Mouse (Mus musculus) kidney, postnatal 0 days (tissue): ENCODE results near the gene Elmod3. TPM values are rescaled to one million over a fixed set of nuclear protein-coding genes. Genes with fewer than 3 reads are reported as not detected.

Source experiments
- ATAC-seq: fragments of 200-750 bp; cut with Nextera tagmentation; replicated peaks from 2 replicates; pipeline ENCODE4 v1.8.0; 2017; ENCODE audit warnings: low read depth, moderate number of reproducible peaks, moderate TSS enrichment, moderate library complexity; ENCODE audit not compliant: low FRiP score
- DNase-seq: peaks from one replicate; pipeline ENCODE4 v3.0.0-alpha.2; 2016; ENCODE audit warnings: low spot score
- H3K27ac ChIP-seq: fragments of 300-500 bp; sonication (generic); 2 replicates; pipeline ENCODE4 v1.5.1; 2014; ENCODE audit warnings: mild to moderate bottlenecking
- H3K27me3 ChIP-seq: fragments of 300-500 bp; sonication (generic); 2 replicates; pipeline ENCODE4 v1.6.1; 2014; ENCODE audit warnings: low read length, mixed read lengths; ENCODE audit not compliant: insufficient read depth
- H3K36me3 ChIP-seq: fragments of 300-500 bp; sonication (generic); 2 replicates; pipeline ENCODE4 v1.6.1; 2014; ENCODE audit warnings: low read length, mixed read lengths; ENCODE audit not compliant: insufficient read depth
- H3K4me1 ChIP-seq: fragments of 300-500 bp; sonication (generic); replicated peaks from 2 replicates; pipeline ENCODE4 v1.6.1; 2014; ENCODE audit warnings: antibody characterized with exemption, low read length, mixed read lengths; ENCODE audit not compliant: insufficient read depth
- H3K4me2 ChIP-seq: fragments of 300-500 bp; sonication (generic); 2 replicates; pipeline ENCODE4 v1.6.1; 2014; ENCODE audit warnings: mild to moderate bottlenecking, low read length, moderate library complexity, mixed read lengths
- H3K4me3 ChIP-seq: fragments of 300-500 bp; sonication (generic); replicated peaks from 2 replicates; pipeline ENCODE4 v1.5.1; 2014; ENCODE audit warnings: low read depth, low read length
- H3K9ac ChIP-seq: fragments of 300-500 bp; sonication (generic); 2 replicates; pipeline ENCODE4 v1.6.1; 2014; ENCODE audit warnings: low read depth, low read length
- H3K9me3 ChIP-seq: fragments of 300-500 bp; sonication (generic); replicated peaks from 2 replicates; pipeline ENCODE4 v1.6.1; 2016; ENCODE audit warnings: low read length, inconsistent platforms, mixed read lengths
- CTCF ChIP-seq: IDR thresholded peaks from 2 replicates; pipeline ENCODE4 v1.5.1; 2016; ENCODE audit warnings: antibody characterized with exemption, low read depth, mild to moderate bottlenecking, moderate library complexity
- WGBS: fragments of 180-500 bp; shearing (Covaris S2); extraction: QIAGEN DNeasy Blood & Tissue Kit; methylation state at CpG from one replicate; pipeline ENCODE4 v1.1.7; 2014; 5-methylcytosine and 5-hydroxymethylcytosine counted together
- polyA plus RNA-seq: library from polyadenylated mRNA; unstranded; fragments of >200 nt; fragmentation: Nextera tagmentation; extraction: Ambion mirVana; gene quantifications from 2 replicates; pipeline ENCODE4 v1.2.1, GENCODE M21; 2015

The Elmod3 gene
- polyA plus RNA-seq: 16.2 and 18.1 TPM in 2 replicates

DNA sequence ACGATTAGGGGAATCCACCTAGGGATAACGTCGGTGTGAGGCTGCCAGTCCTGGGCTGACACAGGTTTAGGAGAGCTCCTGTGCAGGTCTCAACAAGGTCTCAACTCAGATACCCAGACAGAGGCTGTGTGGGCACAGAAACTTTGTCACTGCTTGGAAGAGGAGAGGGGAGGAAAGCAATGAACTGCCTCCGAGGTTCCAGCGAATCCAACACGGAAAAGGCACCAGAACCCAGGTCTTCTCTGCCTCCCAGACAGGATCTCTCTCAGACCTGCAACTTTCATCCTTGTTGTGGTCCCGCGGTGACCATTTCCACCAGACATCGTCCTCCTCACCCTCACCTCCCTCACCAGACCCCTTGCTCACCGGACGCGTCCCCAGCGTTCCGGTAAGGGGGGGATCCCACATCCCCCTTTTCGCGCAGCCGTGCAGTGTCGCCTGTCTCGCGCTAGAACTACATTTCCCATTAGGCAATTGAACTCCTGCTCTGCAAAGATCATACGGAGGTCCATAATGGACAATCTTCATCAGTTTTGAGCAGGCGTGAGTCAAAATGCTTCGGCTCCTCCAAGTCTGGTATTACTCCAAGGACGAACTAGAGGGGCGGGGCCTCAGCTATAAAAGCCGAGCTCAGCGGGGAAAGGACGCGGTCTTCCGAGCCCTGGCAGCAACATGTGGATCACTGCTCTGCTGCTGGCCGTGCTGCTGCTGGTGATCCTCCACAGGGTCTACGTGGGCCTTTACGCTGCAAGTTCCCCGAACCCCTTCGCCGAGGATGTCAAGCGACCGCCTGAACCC, at the start of gene Elmod3, which contains the start of gene Retsat:
Gene Elmod3 (minus strand): TSS at position 458 of the 798 bp plus-strand sequence.
Gene Retsat (plus strand): TSS at position 520 of the 798 bp plus-strand sequence.
- DNase-seq (peak; percentile 99), ATAC-seq (peak; percentile 89)
- Histone ChIP-seq H3K27me3 (no peaks in the 10 kb centered on the region), H3K27ac (peak within 1 kb of the TSS; percentile 92), H3K9ac (peak within 1 kb of the TSS; percentile 69), H3K9me3 (no peaks in the 10 kb centered on the region), H3K4me1 (peaks cover 6% of the 10 kb centered on the region), H3K4me3 (peak within 1 kb of the TSS; percentile 54), H3K36me3 (no peaks in the 10 kb centered on the region), H3K4me2 (peak within 1 kb of the TSS; percentile 85)
- no peak for TF ChIP-seq CTCF
- WGBS: 1% methylated on average over 38 of the region's 38 CpGs

- H3K4me3 ChIP-seq: no peak overlapping the region
- no peak overlapping the region for H3K27ac ChIP-seq
- H3K36me3 ChIP-seq: 0 out of 2 replicates have a peak, but pooled peaks cover 3% of the 10 kb centered on the region
- peak; percentile 27; the same call in 1 of the 2 replicates for ATAC-seq
- no peaks in the 10 kb centered on the region for H3K4me1 ChIP-seq
- DNase-seq: peak; percentile 86
- no peaks in the 10 kb centered on the region for H3K9me3 ChIP-seq
- H3K4me2 ChIP-seq: no peak overlapping the region
- H3K9ac ChIP-seq: no peak overlapping the region
- WGBS: 48% methylated on average over 10 of the region's 10 CpGs
- TF ChIP-seq CTCF: peak; percentile 94
- H3K27me3 ChIP-seq: no peaks in the 10 kb centered on the region
Measured at GRCm38 (mm10) chr6:72647383-72647820, 49.2 kb upstream of the Elmod3 start.

DNA sequence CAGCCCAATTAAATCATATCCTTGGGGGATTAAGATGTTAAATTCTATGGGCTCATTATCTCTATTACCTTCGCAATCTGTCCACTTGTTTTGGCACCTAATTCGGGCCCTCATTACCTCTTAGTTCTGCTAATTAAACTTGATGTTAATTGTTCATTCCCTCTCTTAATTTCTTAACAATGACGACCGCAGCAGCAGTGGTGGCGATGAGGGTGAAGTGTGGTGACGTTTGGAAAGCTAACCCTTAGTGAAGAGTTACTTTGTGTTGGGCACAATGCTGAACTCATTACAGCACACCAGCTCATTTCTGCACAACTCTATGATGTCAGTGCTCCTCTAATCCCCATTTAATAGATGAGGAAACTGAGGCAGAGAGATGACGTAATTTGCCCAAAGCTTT, 47.2 kb upstream of the Elmod3 start:
- Histone ChIP-seq H3K9ac (no peak overlapping the region), H3K4me2 (no peak overlapping the region), H3K9me3 (no peaks in the 10 kb centered on the region), H3K27ac (no peak overlapping the region), H3K36me3 (0 out of 2 replicates have a peak, but pooled peaks cover 3% of the 10 kb centered on the region), H3K4me1 (no peaks in the 10 kb centered on the region), H3K4me3 (no peak overlapping the region), H3K27me3 (no peaks in the 10 kb centered on the region)
- ATAC-seq: no peak
- no peak for TF ChIP-seq CTCF
- no peak for DNase-seq
- WGBS: 84% methylated on average over 7 of the region's 7 CpGs

GRCm38 (mm10) chr6:72644576-72644975, 46.4 kb upstream of the Elmod3 start:
- no peaks in the 10 kb centered on the region for H3K4me1 ChIP-seq
- H3K9me3 ChIP-seq: no peaks in the 10 kb centered on the region
- no peak overlapping the region for H3K9ac ChIP-seq
- 0 out of 2 replicates have a peak, but pooled peaks cover 3% of the 10 kb centered on the region for H3K36me3 ChIP-seq
- no peak overlapping the region for H3K4me3 ChIP-seq
- TF ChIP-seq CTCF: no peak
- DNase-seq: no peak
- no peak overlapping the region for H3K4me2 ChIP-seq
- WGBS: 79% methylated on average over 4 of the region's 4 CpGs
- H3K27me3 ChIP-seq: no peaks in the 10 kb centered on the region
- ATAC-seq: no peak
- no peak overlapping the region for H3K27ac ChIP-seq

GRCm38 (mm10) chr6:72641218-72641954, 43.2 kb upstream of the Elmod3 start:
- no peaks in the 10 kb centered on the region for H3K9me3 ChIP-seq
- H3K4me2 ChIP-seq: no peak overlapping the region
- ATAC-seq: no peak
- TF ChIP-seq CTCF: no peak
- H3K27ac ChIP-seq: no peak overlapping the region; the same call in 1 of the 2 replicates
- no peak overlapping the region for H3K9ac ChIP-seq
- no peaks in the 10 kb centered on the region for H3K27me3 ChIP-seq
- DNase-seq: no peak
- 77% methylated on average over 18 of the region's 18 CpGs for WGBS
- H3K36me3 ChIP-seq: no peaks in the 10 kb centered on the region
- no peaks in the 10 kb centered on the region for H3K4me1 ChIP-seq
- no peak overlapping the region for H3K4me3 ChIP-seq

DNA sequence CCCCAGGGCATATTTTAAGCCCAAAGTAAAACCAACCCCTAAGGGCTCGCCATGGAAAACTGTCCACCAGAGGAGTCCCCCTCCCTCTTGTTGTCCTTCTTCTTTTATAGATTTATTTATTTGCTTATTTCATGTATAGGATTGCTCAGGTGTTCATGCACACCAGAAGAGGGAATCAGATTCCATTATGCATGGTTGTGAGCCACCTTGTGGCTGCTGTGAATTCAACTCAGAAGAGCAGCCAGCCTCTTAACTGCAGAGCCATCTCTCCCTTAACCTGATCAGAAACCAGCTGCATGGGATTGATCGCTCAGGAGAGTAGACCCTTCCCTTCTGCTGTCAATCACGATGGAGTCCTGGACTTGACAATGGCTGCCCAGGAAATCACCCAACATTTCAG, 38.7 kb upstream of the Elmod3 start:
- H3K9me3 ChIP-seq: no peaks in the 10 kb centered on the region

More for the DNA sequence above, 38.7 kb upstream of the Elmod3 start:
- no peak for DNase-seq
- Histone ChIP-seq H3K4me1 (no peaks in the 10 kb centered on the region), H3K27me3 (no peaks in the 10 kb centered on the region), H3K4me2 (no peak overlapping the region), H3K27ac (no peak overlapping the region), H3K36me3 (peaks cover 10% of the 10 kb centered on the region; the same call in 1 of the 2 replicates), H3K4me3 (no peak overlapping the region), H3K9ac (no peak overlapping the region)
- 74% methylated on average over 3 of the region's 3 CpGs for WGBS
- peak; percentile 57 for TF ChIP-seq CTCF
- ATAC-seq: no peak
